Mouse (Mus musculus): ENCODE results near the gene Adra2a.

Gene Adra2a

DNA sequence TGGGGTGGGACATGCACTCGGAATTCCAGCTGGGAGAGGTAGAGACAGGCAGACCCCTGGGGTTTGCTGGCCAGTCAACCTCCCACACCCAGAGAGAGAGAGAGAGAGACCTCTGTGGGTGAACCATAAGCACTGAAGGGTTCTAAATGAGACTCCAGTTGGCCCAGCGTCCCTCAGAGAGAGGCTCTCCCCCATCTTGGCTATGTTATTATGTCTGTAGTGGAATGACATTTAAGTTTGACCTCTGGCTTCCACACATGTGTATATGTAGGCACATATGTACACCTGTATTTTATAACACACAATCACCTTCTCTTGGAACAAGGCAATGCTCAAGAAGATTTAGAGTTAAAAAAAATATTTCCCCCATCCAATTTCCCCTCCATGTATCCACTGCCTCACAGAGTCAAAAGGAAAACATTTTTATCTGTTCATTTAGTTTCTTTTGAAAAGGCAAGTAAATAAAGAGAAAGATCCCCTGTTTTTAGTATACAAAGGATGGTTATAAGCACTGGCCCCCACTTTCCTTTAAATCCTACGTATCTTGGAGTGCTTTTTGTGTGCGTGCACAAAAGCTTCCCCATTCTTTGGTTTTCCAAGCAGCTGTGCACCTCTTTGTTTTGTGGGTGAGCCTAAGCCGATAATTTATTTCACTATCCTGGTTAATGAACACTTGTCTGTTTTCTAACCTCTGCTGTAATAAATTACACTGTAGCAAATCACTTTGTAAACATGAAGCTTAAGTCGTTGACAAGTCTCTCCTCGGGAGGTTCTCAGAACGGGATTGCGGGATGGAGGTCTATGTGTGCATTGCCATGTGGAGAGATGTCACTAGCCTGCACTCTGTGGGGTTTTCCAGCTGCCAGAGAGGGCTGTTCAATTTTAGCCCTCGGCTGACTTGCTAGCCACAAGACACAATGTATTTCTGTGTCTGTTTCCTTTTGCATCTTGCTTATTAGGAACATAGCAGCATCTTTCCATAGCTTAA lies 32.7 kb downstream of the Adra2a start:
- DNase-seq (ENCODE audit: low spot score): no peak

DNA sequence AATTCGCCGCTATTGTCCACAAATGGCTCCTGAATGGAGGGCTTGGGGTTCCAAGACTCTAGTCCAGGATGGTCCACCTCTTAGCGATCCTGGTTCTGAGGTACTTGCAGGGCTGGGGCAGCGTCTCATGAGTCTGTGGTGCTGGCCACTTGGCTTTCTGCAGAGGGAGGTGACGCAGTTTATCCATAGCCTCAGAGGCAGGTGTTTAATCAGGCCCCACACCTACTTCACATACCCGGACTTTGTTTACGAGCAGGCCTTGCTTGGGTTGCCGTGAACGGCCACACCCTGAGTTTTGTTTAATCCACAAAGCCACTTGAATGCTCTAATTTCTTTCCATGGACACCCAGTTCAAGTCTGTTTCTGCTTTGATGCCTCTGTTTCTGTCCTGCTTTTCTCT lies 37.4 kb downstream of the Adra2a start:
- DNase-seq (ENCODE audit: low spot score): no peak

DNA sequence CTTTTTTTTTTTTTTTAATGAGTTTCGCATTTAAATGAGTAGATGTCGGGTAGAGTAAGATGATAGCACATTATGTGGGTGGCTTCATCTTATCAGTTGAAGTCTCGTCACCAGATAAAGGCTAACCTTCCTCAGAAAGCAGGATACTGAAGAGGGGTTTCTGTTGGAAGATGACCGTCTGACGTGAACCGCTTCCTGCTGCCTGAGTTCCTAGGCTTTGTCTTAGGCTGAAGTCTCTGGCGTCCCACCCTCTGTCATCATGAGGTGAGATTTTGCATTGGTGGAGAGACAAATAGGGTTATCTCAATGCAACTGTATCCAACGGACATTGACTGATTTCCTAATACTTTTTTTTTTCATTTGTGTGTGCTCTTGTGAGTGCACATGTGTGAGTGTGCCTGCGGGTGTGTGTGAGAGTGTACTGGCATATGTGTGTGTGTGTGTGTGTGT lies 37.8 kb downstream of the Adra2a start:
- no peak for DNase-seq (ENCODE audit: low spot score)

DNA sequence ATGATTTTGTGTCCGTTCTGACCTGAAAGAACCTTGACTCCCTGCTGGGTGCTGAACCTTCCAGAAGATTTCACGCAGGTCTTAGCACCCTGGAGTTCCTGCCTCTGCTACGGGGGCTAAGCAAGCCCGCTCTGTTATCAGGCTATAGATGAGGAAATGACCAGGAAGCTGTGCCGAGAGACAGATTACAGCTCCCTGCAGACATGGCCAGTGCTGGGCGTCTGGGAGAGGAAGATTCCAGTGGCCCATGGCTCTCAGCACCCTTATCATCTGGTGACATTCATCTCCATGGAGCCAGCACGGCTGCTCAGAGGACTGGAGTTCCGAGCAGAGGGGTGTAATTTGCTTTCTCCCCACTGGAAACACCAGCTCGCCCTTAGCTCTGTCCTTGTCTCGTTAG lies 43.4 kb downstream of the Adra2a start:
- DNase-seq (ENCODE audit: low spot score): no peak

DNA sequence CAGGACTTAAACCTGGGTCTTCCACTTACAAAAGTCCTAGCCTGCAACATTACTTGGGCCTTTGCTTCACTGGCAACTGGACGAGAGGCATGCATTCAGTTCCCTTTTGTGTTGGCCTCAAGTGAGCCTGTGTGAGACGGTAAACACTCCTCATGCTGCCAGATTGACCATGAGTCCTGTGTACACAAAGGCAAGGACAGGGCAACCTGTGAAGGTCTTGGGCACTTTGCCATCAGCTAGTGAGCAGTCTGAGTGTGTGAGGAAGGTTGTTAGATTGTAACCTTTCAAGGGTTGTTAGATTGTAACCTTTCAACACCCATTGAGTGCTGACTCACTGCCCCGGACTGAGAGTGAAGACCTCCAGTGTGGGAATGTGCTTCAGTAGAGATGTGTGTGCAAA lies 49.6 kb downstream of the Adra2a start:
- DNase-seq (ENCODE audit: low spot score): no peak

DNA sequence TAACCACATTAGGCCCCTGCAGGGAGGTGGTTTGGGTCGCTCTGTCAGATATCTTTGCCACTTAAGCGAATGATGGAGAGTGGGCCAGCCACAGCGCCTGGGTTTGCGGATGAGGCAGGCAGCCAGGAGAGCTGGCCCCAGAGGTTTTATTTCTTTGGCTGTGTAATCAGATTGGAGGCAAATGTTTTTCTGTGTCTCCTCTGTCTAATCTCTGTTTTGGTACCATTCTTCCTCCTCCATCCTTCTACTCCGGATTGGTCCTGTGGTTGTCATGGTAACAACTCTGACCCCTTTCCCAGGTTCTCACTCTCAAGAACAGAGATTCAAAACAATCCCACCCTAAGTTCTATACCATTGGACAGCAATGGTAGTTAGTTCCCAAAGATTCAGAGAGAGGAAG lies 51.8 kb downstream of the Adra2a start:
- DNase-seq (ENCODE audit: low spot score): no peak

DNA sequence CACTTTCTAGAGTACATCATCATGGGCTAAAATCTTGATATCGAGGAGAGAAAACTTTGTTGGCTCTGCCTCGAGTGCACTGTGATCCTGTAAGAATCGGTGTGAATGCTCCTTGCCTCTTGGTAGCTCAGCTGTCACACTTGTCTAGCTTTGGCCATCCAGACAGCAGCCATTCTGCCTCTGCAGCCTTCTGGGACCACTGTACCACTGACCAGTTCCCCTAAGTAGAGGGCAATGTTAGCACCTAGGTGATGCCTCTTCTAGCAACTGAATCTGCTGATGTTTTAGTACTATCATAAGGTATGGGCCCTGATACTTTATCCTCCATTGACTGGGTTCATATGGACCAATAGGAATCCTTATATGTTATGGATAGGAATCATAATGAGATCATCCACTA lies 54.4 kb downstream of the Adra2a start:
- DNase-seq (ENCODE audit: low spot score): no peak
